Mouse (Mus musculus) lung, adult 2 months (tissue): ENCODE data around the gene Mdga1.

Source experiments
- CTCF ChIP-seq: fragments of 200-500 bp; IDR thresholded peaks from 2 replicates; pipeline ENCODE4 v1.5.1; 2011; ENCODE audit warnings: mild to moderate bottlenecking, low read length, control low read depth; ENCODE audit not compliant: insufficient read depth
- POLR2A ChIP-seq: fragments of 200-500 bp; IDR thresholded peaks from 2 replicates; pipeline ENCODE4 v1.6.1; 2011; ENCODE audit warnings: low read depth, mild to moderate bottlenecking, control low read depth, low read length, borderline replicate concordance; ENCODE audit errors: extremely low read depth

DNA sequence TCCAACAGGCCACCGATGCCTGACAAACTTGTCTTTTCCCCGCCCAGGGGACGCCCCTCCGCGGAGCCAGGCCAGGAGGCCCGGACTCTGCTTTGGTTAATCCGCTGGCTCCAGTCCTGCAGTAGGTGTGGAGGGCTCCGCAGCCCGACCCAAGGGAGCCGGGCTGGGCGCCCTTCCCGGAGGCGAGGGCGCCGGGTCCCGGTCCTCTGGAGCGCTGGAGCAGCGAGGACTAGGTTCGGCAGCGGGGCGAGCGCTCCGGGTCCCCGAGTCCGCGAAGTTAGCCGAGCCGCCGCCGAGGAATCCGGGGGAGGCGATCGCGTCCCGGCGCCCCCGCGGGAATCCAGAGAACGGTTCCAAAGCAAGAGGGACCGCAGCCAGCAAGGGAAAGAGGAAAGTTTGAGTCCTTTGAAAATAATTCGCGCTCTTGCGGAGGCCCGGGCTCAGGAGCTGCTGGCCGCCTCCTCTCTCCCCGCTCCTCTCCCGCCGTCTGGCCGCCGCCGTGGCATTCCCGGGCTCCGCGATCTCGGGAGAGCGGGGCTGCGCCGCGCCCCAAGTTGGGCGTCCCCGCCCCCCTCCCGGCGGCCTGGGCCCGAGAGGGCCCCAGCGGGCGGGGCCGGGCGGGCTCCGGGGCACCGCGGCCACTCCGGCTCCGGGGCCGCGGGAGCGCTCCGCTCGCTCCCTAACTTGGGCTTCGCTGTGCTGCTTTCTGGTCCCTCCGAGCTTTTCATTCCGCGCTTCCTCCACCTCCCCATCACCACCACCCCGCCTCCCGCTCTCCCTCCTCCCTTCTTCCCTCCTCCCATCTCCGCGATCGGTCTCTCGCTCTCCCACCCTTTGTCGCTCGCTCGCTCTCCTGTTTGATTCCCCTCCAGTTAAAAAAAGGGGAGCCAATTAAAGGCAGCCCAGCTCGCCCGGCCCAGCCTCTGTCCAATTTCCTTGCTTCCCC, 81.7 kb downstream of the Mdga1 start:
- TF ChIP-seq POLR2A = no peak
- no peak for TF ChIP-seq CTCF
